Comparison of ENCODE assay signal across 10 mouse cellular contexts in genomic region chr11:43575376-43576151, GRCm38 (mm10). TPM values are rescaled to one million over a fixed set of nuclear protein-coding genes. Genes with fewer than 3 reads are reported as not detected.
DNase-seq lines count a peak whose midpoint lies in the region; ATAC-seq and TF ChIP-seq lines count a peak whose summit lies in the region.
"Had no signal": no experiment of that assay in that cellular context is flagged by ENCODE, and none has a peak within 500 bp of the region (broad histone marks: within the 10 kb centered on the region; RNA-seq: fewer than 3 reads in every experiment).

No protein-coding gene starts in this region.

- no peak for ATAC-seq in liver, postnatal 0 days
- peak; percentile 20; the same call in 1 of the 2 replicates for ATAC-seq in granulocyte monocyte progenitor cell, adult 5-6 weeks (replicated peaks; ENCODE audit: poor library complexity, severe bottlenecking)
- ATAC-seq in stomach, embryonic 15.5 days (ENCODE audit: insufficient read depth, low FRiP score, low read depth): no peak; the same call in none of the 2 replicates

- no peak overlapping the region for H3K4me2 ChIP-seq in liver, postnatal 0 days (ENCODE audit: low read depth, low read length)
- peak overlapping the region; percentile 4; the same call in 1 of the 2 replicates for H3K4me2 ChIP-seq in stomach, embryonic 15.5 days

- H3K4me1 ChIP-seq in liver, postnatal 0 days (ENCODE audit: insufficient read depth): no peaks in the 10 kb centered on the region
- peaks cover 13% of the 10 kb centered on the region for H3K4me1 ChIP-seq in stomach, embryonic 15.5 days

- no peaks in the 10 kb centered on the region for H3K27me3 ChIP-seq in liver, postnatal 0 days (ENCODE audit: insufficient read depth, low read length)
- no peaks in the 10 kb centered on the region for H3K27me3 ChIP-seq in stomach, embryonic 15.5 days (replicated peaks)

- peak; percentile 21 for DNase-seq in liver
- no peak for DNase-seq in liver, postnatal 0 days
- DNase-seq in lung, postnatal 10 days: peak; percentile 62
- no peak for DNase-seq in testis, postnatal 14 days (ENCODE audit: low spot score)
- DNase-seq in urinary bladder, adult 18-20 months (ENCODE audit: low spot score in 2 of 2): no peak
- no peak for DNase-seq in natural killer cell, adult 2 months (ENCODE audit: low spot score in 2 of 2)

- no peak overlapping the region for H3K9ac ChIP-seq in liver, postnatal 0 days (replicated peaks)
- H3K9ac ChIP-seq in stomach, embryonic 15.5 days: no peak overlapping the region

- no peak overlapping the region for H3K4me3 ChIP-seq in liver, postnatal 0 days (ENCODE audit: low read depth, low read length)
- H3K4me3 ChIP-seq in stomach, embryonic 15.5 days (replicated peaks): no peak overlapping the region

- TF ChIP-seq CTCF in liver, postnatal 0 days (IDR thresholded peaks at IDR 0.05; ENCODE audit: low read depth): no peak

- WGBS in liver, postnatal 0 days (ENCODE audit: insufficient replicate concordance): 27% methylated on average over 9 of the region's 9 CpGs
- WGBS in stomach, embryonic 15.5 days: 18% methylated on average over 9 of the region's 9 CpGs

- no peaks in the 10 kb centered on the region for H3K9me3 ChIP-seq in liver, postnatal 0 days (ENCODE audit: low read length)
- no peaks in the 10 kb centered on the region for H3K9me3 ChIP-seq in stomach, embryonic 15.5 days
- H3K9me3 ChIP-seq: G1E had no signal

- no peak overlapping the region for H3K27ac ChIP-seq in liver, postnatal 0 days (ENCODE audit: low read depth)
- H3K27ac ChIP-seq in stomach, embryonic 15.5 days: peak overlapping the region; percentile 74

- TF ChIP-seq EP300 in liver, postnatal 0 days (IDR thresholded peaks at IDR 0.05; ENCODE audit: low read depth): no peak

- H3K36me3 ChIP-seq in liver, postnatal 0 days (replicated peaks; ENCODE audit: insufficient read depth, low read length): no peaks in the 10 kb centered on the region
- no peaks in the 10 kb centered on the region for H3K36me3 ChIP-seq in stomach, embryonic 15.5 days
- H3K36me3 ChIP-seq: G1E had no signal

RNA-seq across cellular contexts. Expression of gene 4933415A04Rik, which starts 11.3 kb away (rescaled TPM):
- polyA plus RNA-seq in liver, postnatal 0 days (2015; fragmentation: Nextera tagmentation; extraction: Ambion mirVana): 0.51 and 0.72 TPM in 2 replicates
- not detected in 2 replicates for total RNA-seq in granulocyte monocyte progenitor cell, adult 5-6 weeks (2014; fragmentation: Nextera tagmentation)
- not detected in 2 replicates for total RNA-seq in granulocyte monocyte progenitor cell, adult 5-6 weeks (2017)
- polyA plus RNA-seq in stomach, embryonic 15.5 days (2015; fragmentation: Nextera tagmentation; extraction: Ambion mirVana): 3.5 and 3.8 TPM in 2 replicates
- total RNA-seq: G1E had no signal
- polyA plus RNA-seq: G1E had no signal

RNA-seq across cellular contexts. Expression of gene Fabp6, which starts 25.8 kb away (rescaled TPM):
- polyA plus RNA-seq in liver, postnatal 0 days (2015; fragmentation: Nextera tagmentation; extraction: Ambion mirVana): not detected in 2 replicates
- total RNA-seq in granulocyte monocyte progenitor cell, adult 5-6 weeks (2014; fragmentation: Nextera tagmentation): not detected in 2 replicates
- total RNA-seq in granulocyte monocyte progenitor cell, adult 5-6 weeks (2017): not detected in 2 replicates
- 0.84 and 11.2 TPM in 2 replicates for polyA plus RNA-seq in stomach, embryonic 15.5 days (2015; fragmentation: Nextera tagmentation; extraction: Ambion mirVana)
- total RNA-seq: G1E had no signal
- polyA plus RNA-seq: G1E; testis, adult 2 months had no signal

RNA-seq across cellular contexts. Expression of gene Ccnjl, which starts 47.0 kb away (rescaled TPM):
- 1.5 and 2.1 TPM in 2 replicates for polyA plus RNA-seq in liver, postnatal 0 days (2015; fragmentation: Nextera tagmentation; extraction: Ambion mirVana)
- 1.9 TPM in 1 of 2 replicates, not detected in the other for total RNA-seq in granulocyte monocyte progenitor cell, adult 5-6 weeks (2014; fragmentation: Nextera tagmentation)
- total RNA-seq in granulocyte monocyte progenitor cell, adult 5-6 weeks (2017): not detected in 2 replicates
- polyA plus RNA-seq in stomach, embryonic 15.5 days (2015; fragmentation: Nextera tagmentation; extraction: Ambion mirVana): 12.7 and 13.5 TPM in 2 replicates
- polyA plus RNA-seq: G1E had no signal

Comparison
In these comparisons a context has a peak if more than half of its experiments do, and no peak if none do; other contexts are left out.
1. DNase-seq: peak in liver (single experiment) and lung, postnatal 10 days (single experiment); none in liver, postnatal 0 days (single experiment), testis, postnatal 14 days (single experiment), urinary bladder, adult 18-20 months (0 of 2) and natural killer cell, adult 2 months (0 of 2).